Comparison of ENCODE assay signal across 8 mouse cellular contexts in genomic region chr15:82243742-82244114, GRCm38 (mm10). TPM values are rescaled to one million over a fixed set of nuclear protein-coding genes. Genes with fewer than 3 reads are reported as not detected.
DNase-seq lines count a peak whose midpoint lies in the region; ATAC-seq and TF ChIP-seq lines count a peak whose summit lies in the region.

No protein-coding gene starts in this region.

- DNase-seq in left cerebral cortex, adult 2 months (ENCODE audit: extremely low spot score in 1 of 2, low spot score in 2 of 2): no peak
- DNase-seq in left cerebral cortex, postnatal 36 days (ENCODE audit: low spot score in 2 of 2): no peak
- DNase-seq in brain, adult 2 months (ENCODE audit: low read depth, low spot score): peak; percentile 54
- no peak for DNase-seq in adrenal gland, postnatal 25 days
- no peak for DNase-seq in right cerebral cortex, adult 18-20 months
- no peak for DNase-seq in cerebellum, adult 11 months

- TF ChIP-seq CTCF in left cerebral cortex, adult 2 months (IDR thresholded peaks at IDR 0.05): no peak

- peak overlapping the region; percentile 65 for H3K9ac ChIP-seq in neural tube, embryonic 13.5 days

- H3K4me1 ChIP-seq in neural tube, embryonic 13.5 days (replicated peaks): peaks cover 8% of the 10 kb centered on the region

- H3K9me3 ChIP-seq in neural tube, embryonic 13.5 days: no peaks in the 10 kb centered on the region

- ATAC-seq in inflammation-experienced regulatory T-cells, adult 6 months: peak; percentile 8
- ATAC-seq in neural tube, embryonic 13.5 days (ENCODE audit: low read depth): no peak; the same call in 1 of the 2 replicates

- no peaks in the 10 kb centered on the region for H3K36me3 ChIP-seq in neural tube, embryonic 13.5 days

- intact Hi-C loops in left cerebral cortex, adult 2 months (cut with DNase I): no loop called here
- intact Hi-C loops in left cerebral cortex, postnatal 36 days (cut with DNase I): no loop called here

- H3K27ac ChIP-seq in left cerebral cortex, adult 2 months: no peak overlapping the region
- H3K27ac ChIP-seq in neural tube, embryonic 13.5 days (replicated peaks): no peak overlapping the region

- no peaks in the 10 kb centered on the region for H3K27me3 ChIP-seq in neural tube, embryonic 13.5 days

- peak overlapping the region; percentile 69 for H3K4me2 ChIP-seq in neural tube, embryonic 13.5 days

- 7% methylated on average over 12 of the region's 12 CpGs for WGBS in neural tube, embryonic 13.5 days

- peak overlapping the region; percentile 92 for H3K4me3 ChIP-seq in left cerebral cortex, adult 2 months
- H3K4me3 ChIP-seq in neural tube, embryonic 13.5 days: peak overlapping the region; percentile 75

RNA-seq across cellular contexts. Expression of gene Cenpm, which starts 0.8 kb away (rescaled TPM):
- total RNA-seq in left cerebral cortex, adult 2 months (2021): 1 to 10 TPM; 3.1 to 4.8 TPM
- total RNA-seq in left cerebral cortex, postnatal 36 days (2021): 1 to 10 TPM; 3.1 to 4.1 TPM
- polyA plus RNA-seq in inflammation-experienced regulatory T-cells, adult 6 months (2017; shearing (Covaris generic)): 10 to 100 TPM in 2 of 3 experiments, 1 to 10 TPM in 1; 6.0 to 56.1 (median 12.3) TPM
- polyA plus RNA-seq in neural tube, embryonic 13.5 days (2015; fragmentation: Nextera tagmentation; extraction: Ambion mirVana): 15.2 and 16.5 TPM in 2 replicates
- total RNA-seq in adrenal gland, postnatal 25 days (2021): 5.9 and 7.5 TPM in 2 replicates

RNA-seq across cellular contexts. Expression of gene 1500009C09Rik, which starts 8.5 kb away (rescaled TPM):
- total RNA-seq in left cerebral cortex, adult 2 months (2021): 100 to 1,000 TPM in 1 of 2 experiments, 10 to 100 TPM in 1; 96.5 to 102 TPM
- 100 to 1,000 TPM in 1 of 2 experiments, 10 to 100 TPM in 1; 97.8 to 105 TPM for total RNA-seq in left cerebral cortex, postnatal 36 days (2021)
- polyA plus RNA-seq in inflammation-experienced regulatory T-cells, adult 6 months (2017; shearing (Covaris generic)): not detected
- polyA plus RNA-seq in neural tube, embryonic 13.5 days (2015; fragmentation: Nextera tagmentation; extraction: Ambion mirVana): 7.8 and 7.9 TPM in 2 replicates
- 0.62 TPM in 1 of 2 replicates, not detected in the other for total RNA-seq in adrenal gland, postnatal 25 days (2021)

RNA-seq across cellular contexts. Expression of gene Tnfrsf13c, which starts 19.6 kb away (rescaled TPM):
- total RNA-seq in left cerebral cortex, adult 2 months (2021): under 1 TPM; 0.29 to 0.47 TPM
- total RNA-seq in left cerebral cortex, postnatal 36 days (2021): 1 to 10 TPM in 1 of 2 experiments, under 1 TPM in 1; 0.22 to 1.1 TPM
- 1 to 10 TPM; 2.3 to 7.1 (median 4.8) TPM for polyA plus RNA-seq in inflammation-experienced regulatory T-cells, adult 6 months (2017; shearing (Covaris generic))
- polyA plus RNA-seq in neural tube, embryonic 13.5 days (2015; fragmentation: Nextera tagmentation; extraction: Ambion mirVana): 0.13 and 0.66 TPM in 2 replicates
- 0.21 TPM in 1 of 2 replicates, not detected in the other for total RNA-seq in adrenal gland, postnatal 25 days (2021)

RNA-seq across cellular contexts. Expression of gene Sept3, which starts 31.0 kb away (rescaled TPM):
- total RNA-seq in left cerebral cortex, adult 2 months (2021): 100 to 1,000 TPM; 489 to 520 TPM
- 100 to 1,000 TPM; 503 to 533 TPM for total RNA-seq in left cerebral cortex, postnatal 36 days (2021)
- not detected for polyA plus RNA-seq in inflammation-experienced regulatory T-cells, adult 6 months (2017; shearing (Covaris generic))
- polyA plus RNA-seq in neural tube, embryonic 13.5 days (2015; fragmentation: Nextera tagmentation; extraction: Ambion mirVana): 359 and 361 TPM in 2 replicates
- total RNA-seq in adrenal gland, postnatal 25 days (2021): 3.0 and 4.3 TPM in 2 replicates

RNA-seq across cellular contexts. Expression of gene Shisa8, which starts 31.1 kb away (rescaled TPM):
- total RNA-seq in left cerebral cortex, adult 2 months (2021): 1 to 10 TPM; 2.1 to 2.7 TPM
- total RNA-seq in left cerebral cortex, postnatal 36 days (2021): 1 to 10 TPM; 3.6 to 4.7 TPM
- polyA plus RNA-seq in inflammation-experienced regulatory T-cells, adult 6 months (2017; shearing (Covaris generic)): not detected
- 0.72 and 0.82 TPM in 2 replicates for polyA plus RNA-seq in neural tube, embryonic 13.5 days (2015; fragmentation: Nextera tagmentation; extraction: Ambion mirVana)
- total RNA-seq in adrenal gland, postnatal 25 days (2021): 0.24 and 0.48 TPM in 2 replicates

Comparison
In these comparisons a context has a peak if more than half of its experiments do, and no peak if none do; other contexts are left out.
1. RNA of gene 1500009C09Rik, which starts 8.5 kb away (total RNA-seq): 97.8 to 105 TPM in left cerebral cortex, postnatal 36 days and 96.5 to 102 TPM in left cerebral cortex, adult 2 months; 0.62 TPM in adrenal gland, postnatal 25 days; every median in the first group is over 10 times any median in the second.